Mouse (Mus musculus) heart, postnatal 10 days (tissue): ENCODE measurements around the gene Lrrtm1. TPM values are rescaled to one million over a fixed set of nuclear protein-coding genes. Genes with fewer than 3 reads are reported as not detected.

ENCODE experiments used
- DNase-seq, 2 experiments: peaks; one replicate each; pipeline ENCODE4 v3.0.0; 2021
- intact Hi-C: fragments of 180-260 bp; cut with DNase I; formaldehyde crosslinking; loops from one replicate; pipeline ENCODE4 v1.15.1; 2025
- total RNA-seq, 2 experiments: library from RNA; stranded (reverse); gene quantifications; 2 replicates each; pipeline ENCODE4 v1.2.3; 2021

Lrrtm1 gene
- total RNA-seq, 2 experiments from 2014 or later, result 0.27 TPM; not detected in 1

DNA sequence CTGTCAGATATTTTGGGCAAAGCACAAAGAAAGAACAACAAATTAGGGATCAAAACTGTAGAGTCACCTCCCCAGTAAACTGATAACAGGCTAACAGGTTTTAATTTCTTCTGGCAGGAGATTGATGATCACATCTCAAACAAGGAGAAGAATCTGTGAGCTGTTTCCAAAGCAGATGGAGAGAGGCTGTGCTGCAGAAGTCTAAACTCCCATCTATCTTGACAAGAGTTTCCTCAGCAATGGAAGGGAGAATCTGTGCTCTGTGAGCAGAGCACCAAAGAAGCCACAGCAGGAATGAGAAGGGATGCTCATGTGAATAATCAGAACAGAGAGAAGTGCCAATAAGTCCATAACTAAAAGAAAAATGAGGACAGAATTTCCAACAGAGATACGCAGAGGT lies 58.8 kb downstream of the Lrrtm1 start:
- intact Hi-C loops, result no loop called here
- no peak for DNase-seq

DNA sequence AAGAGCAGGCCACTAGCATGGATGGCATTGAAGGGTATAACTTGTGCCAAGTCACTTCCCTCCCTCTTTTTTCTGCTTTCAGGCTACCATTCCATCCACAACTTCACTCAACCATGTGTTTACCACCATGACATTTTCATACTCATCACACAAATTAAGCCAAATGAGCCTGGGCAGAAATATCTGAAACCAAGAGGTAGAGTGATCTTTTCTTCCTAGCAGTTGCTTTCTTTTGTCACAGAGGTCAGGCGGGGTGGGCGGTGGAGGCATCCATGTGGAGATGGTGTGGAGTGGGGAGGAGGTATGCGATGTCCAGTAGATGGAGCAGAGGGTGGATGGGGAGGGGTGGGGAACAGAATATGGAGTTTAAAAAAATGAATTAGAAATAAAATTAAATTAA lies 64.3 kb downstream of the Lrrtm1 start:
- intact Hi-C loops, result no loop called here
- DNase-seq, result no peak
